Comparison of ENCODE assay signal across 32 mouse cellular contexts in the genomic region with DNA sequence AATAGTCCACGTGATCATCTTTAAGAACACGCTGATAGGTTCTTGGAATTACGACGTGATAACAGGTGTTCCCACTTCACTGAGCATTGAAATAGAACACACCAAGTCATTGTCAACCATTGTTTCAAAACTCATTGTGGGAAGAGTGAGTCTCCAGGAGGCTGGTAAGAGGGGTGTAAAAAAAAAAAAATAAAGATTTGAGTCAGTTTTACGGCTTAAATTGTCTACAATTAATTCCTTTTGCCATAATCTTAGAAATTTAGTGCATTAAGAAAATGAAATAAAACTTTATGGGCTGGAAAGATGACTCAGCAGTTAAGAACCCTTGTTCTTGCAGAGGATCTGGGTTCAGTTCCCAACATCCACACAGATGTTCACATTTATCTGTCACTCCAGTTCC.
"Had no signal": no experiment of that assay in that cellular context is flagged by ENCODE, and none has a peak within 500 bp of the region (broad histone marks: within the 10 kb centered on the region; RNA-seq: fewer than 3 reads in every experiment).

No protein-coding gene starts in this region.

- H3K4me1 ChIP-seq: limb, embryonic 10.5 days; limb, embryonic 12.5 days; limb, embryonic 13.5 days; limb, embryonic 15.5 days; liver, embryonic 12.5 days; liver, embryonic 13.5 days; liver, embryonic 15.5 days; megakaryocyte, embryonic 14.5 days; midbrain, embryonic 12.5 days; midbrain, embryonic 13.5 days; midbrain, embryonic 15.5 days; neural tube, embryonic 12.5 days had no signal

- H3K4me2 ChIP-seq: limb, embryonic 12.5 days; limb, embryonic 13.5 days; limb, embryonic 15.5 days; liver, embryonic 11.5 days; liver, embryonic 12.5 days; liver, embryonic 13.5 days; liver, embryonic 15.5 days; lung, embryonic 14.5 days; lung, embryonic 15.5 days; midbrain, embryonic 11.5 days; midbrain, embryonic 12.5 days; midbrain, embryonic 13.5 days; midbrain, embryonic 15.5 days; neural tube, embryonic 12.5 days had no signal

- H3K27ac ChIP-seq: limb, embryonic 10.5 days; limb, embryonic 12.5 days; limb, embryonic 13.5 days; limb, embryonic 15.5 days; liver, embryonic 12.5 days; liver, embryonic 13.5 days; liver, embryonic 14.5 days; liver, embryonic 15.5 days; lung, embryonic 15.5 days; macrophage; midbrain, embryonic 10.5 days; midbrain, embryonic 12.5 days; midbrain, embryonic 13.5 days; midbrain, embryonic 15.5 days; neural tube, embryonic 12.5 days had no signal

- H3K36me3 ChIP-seq: limb, embryonic 10.5 days; limb, embryonic 12.5 days; limb, embryonic 13.5 days; limb, embryonic 15.5 days; liver, embryonic 12.5 days; liver, embryonic 13.5 days; liver, embryonic 15.5 days; lung, embryonic 15.5 days; midbrain, embryonic 10.5 days; midbrain, embryonic 12.5 days; midbrain, embryonic 13.5 days; midbrain, embryonic 15.5 days; neural tube, embryonic 12.5 days had no signal

- DNase-seq: left cerebral cortex, postnatal 4 days; liver; liver, embryonic 13.5 days; liver, postnatal 0 days; lung, adult 18-20 months; lung, adult 2 months; lung, embryonic 14.5 days; lung, postnatal 10 days; lung, postnatal 14 days; lung, postnatal 36 days; lung, postnatal 4 days; midbrain, embryonic 14.5 days had no signal

- H3K9ac ChIP-seq: limb, embryonic 12.5 days; limb, embryonic 13.5 days; limb, embryonic 15.5 days; liver, embryonic 12.5 days; liver, embryonic 13.5 days; liver, embryonic 14.5 days; liver, embryonic 15.5 days; liver, postnatal 0 days; lung, embryonic 14.5 days; lung, embryonic 15.5 days; midbrain, embryonic 12.5 days; midbrain, embryonic 13.5 days; midbrain, embryonic 15.5 days; neural tube, embryonic 12.5 days had no signal

- H3K4me3 ChIP-seq: limb, embryonic 10.5 days; limb, embryonic 12.5 days; limb, embryonic 13.5 days; limb, embryonic 15.5 days; liver, embryonic 12.5 days; liver, embryonic 13.5 days; liver, embryonic 15.5 days; lung, embryonic 15.5 days; megakaryocyte, embryonic 14.5 days; midbrain, embryonic 10.5 days; midbrain, embryonic 12.5 days; midbrain, embryonic 13.5 days; midbrain, embryonic 15.5 days; myocyte; neural tube, embryonic 12.5 days had no signal

- H3K27me3 ChIP-seq: limb, embryonic 12.5 days; limb, embryonic 13.5 days; limb, embryonic 15.5 days; liver, embryonic 12.5 days; liver, embryonic 13.5 days; liver, embryonic 15.5 days; lung, embryonic 15.5 days; midbrain, embryonic 12.5 days; midbrain, embryonic 13.5 days; midbrain, embryonic 15.5 days; neural tube, embryonic 12.5 days had no signal

- ATAC-seq: liver, embryonic 12.5 days; liver, postnatal 0 days; lung, postnatal 0 days; midbrain, embryonic 13.5 days; midbrain, embryonic 15.5 days; midbrain, embryonic 16.5 days had no signal

- H3K9me3 ChIP-seq: limb, embryonic 10.5 days; limb, embryonic 12.5 days; limb, embryonic 13.5 days; limb, embryonic 15.5 days; liver, embryonic 12.5 days; liver, embryonic 13.5 days; liver, embryonic 15.5 days; lung, embryonic 15.5 days; midbrain, embryonic 10.5 days; midbrain, embryonic 12.5 days; midbrain, embryonic 13.5 days; midbrain, embryonic 15.5 days; neural tube, embryonic 12.5 days had no signal
